Mouse (Mus musculus) adrenal gland, adult 8-10 months (tissue): Measurements from ENCODE around the gene Degs2. TPM values are rescaled to one million over a fixed set of nuclear protein-coding genes. Genes with fewer than 3 reads are reported as not detected.
"Not testable (repeated sequence)": the region's sequence is repeated elsewhere in the genome, so short reads cannot be mapped to it uniquely, and the experiment has no call there.

ENCODE experiments used
- DNase-seq: peaks from one replicate; pipeline ENCODE4 v3.0.0; 2022
- total RNA-seq, 4 experiments: library from RNA; stranded (reverse); gene quantifications; 2 replicates each; pipeline ENCODE4 v1.2.4; 2022

Degs2 gene
- total RNA-seq, result not detected

GRCm38 (mm10) chr12:108702185-108702584 is at the start of gene Degs2:
Gene Degs2 (minus strand): TSS chr12:108702315.
- no peak for DNase-seq

- no peak for DNase-seq
Observed at GRCm38 (mm10) chr12:108751790-108752189, 49.7 kb upstream of the Degs2 start.

- DNase-seq, result no peak
Observed at GRCm38 (mm10) chr12:108750226-108750625, 48.1 kb upstream of the Degs2 start.

GRCm38 (mm10) chr12:108749454-108749853 is 47.3 kb upstream of the Degs2 start:
- DNase-seq, result no peak

GRCm38 (mm10) chr12:108749019-108749418 is 46.9 kb upstream of the Degs2 start:
- DNase-seq, result no peak

DNA sequence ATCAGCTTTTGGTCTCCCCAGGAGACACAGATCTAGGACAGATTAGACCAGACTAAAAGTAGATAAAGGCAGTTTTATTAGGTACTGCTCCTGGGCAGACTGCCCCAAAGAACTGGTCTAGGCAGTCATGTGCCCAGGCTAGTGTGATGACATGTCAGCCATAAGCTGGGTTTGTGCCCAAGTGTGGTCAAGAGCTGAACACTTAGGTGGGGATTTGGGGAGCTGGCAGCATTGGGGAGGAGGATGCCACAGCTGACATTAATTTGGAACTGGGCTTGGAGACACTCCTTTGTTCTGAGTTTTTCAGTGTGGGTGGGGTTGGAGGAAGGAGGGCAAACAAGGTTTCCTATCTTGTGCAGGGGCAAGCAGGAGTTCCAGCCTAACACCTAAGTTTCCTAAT is 43.9 kb upstream of the Degs2 start:
- no peak for DNase-seq

DNA sequence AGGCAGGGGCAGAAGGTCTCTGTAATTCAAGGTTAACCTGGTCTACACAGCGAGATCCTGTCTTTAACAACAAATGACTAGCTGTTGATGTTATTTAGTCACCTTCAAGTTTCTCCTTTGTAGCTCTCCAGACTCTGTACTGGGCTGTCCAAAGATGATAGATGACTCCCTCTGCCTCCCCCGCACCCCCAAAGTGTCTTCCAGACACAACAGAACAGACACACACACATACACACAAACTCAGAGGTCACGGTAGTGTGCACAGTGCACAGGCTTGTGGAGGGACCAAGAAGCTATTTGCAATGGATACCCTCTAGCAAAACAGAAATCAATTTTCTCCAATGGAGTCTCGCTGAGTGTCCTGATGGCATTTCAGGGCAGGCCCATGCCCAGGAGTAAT is 40.1 kb upstream of the Degs2 start:
- DNase-seq, result no peak

- DNase-seq, result no peak
Observed at GRCm38 (mm10) chr12:108741472-108741871, 39.4 kb upstream of the Degs2 start.

GRCm38 (mm10) chr12:108738745-108739144 is 36.6 kb upstream of the Degs2 start:
- no peak for DNase-seq

- DNase-seq, result no peak
Observed at GRCm38 (mm10) chr12:108737838-108738237, 35.7 kb upstream of the Degs2 start.

DNA sequence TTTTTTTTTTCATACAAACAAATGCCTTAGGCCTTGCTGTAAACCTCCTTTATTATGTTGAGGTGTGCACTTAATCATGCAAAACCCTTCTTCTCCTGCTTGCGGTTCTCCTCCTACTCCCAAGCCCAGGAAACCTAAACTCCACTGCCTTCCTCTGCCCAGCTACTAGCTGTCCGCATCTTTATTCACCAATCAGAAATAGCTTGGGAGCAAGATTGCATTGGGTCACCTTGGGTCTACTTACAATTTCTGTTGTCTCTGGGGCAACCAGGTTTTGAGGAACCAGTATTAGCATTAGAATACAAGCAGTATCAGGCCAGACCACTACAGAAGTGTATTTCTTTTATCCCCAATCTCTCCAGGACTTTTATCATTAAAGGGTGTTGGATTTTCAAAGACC is 32.3 kb upstream of the Degs2 start:
- DNase-seq, result no peak

GRCm38 (mm10) chr12:108723841-108724240 is 21.7 kb upstream of the Degs2 start:
- no peak for DNase-seq

DNA sequence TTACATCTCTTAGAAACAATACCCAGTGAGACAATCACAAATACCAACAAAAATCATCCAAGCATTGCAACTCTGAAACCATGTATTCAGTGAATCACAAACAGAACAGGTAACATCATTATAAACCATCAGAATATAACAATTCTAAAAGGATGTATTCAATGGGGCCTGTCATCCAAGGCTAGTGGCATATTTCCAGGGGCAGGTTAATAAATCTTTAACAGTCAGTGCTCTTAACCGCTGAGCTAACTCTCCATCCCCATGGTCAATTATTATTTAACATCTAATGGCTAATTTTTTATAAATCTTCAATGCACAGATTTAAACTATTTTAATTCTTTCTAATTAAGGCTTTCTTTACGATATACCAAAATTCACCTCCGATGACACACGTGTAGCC is 20.3 kb upstream of the Degs2 start:
- DNase-seq, result no peak

GRCm38 (mm10) chr12:108718485-108718884 is 16.4 kb upstream of the Degs2 start:
- no peak for DNase-seq

DNA sequence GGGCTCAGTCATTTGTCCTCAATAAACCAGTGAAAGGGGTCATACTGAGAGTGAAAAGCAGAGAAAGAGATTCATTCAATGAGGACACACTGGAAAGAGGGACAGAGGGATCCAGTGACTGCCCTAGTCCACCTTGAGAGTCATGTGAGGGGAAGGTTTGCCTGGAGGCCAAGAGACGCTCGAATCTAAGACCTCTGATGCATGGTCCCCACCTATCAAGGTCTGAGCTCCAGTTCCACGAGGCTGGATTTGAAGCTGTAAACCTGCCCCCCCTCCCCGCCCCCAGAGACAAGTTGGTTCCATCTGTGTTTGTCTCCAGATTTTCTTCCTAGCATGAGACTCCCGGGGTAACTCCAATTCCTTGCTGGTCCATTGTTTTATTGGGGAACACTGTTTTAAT is 13.7 kb upstream of the Degs2 start:
- DNase-seq, result no peak

DNA sequence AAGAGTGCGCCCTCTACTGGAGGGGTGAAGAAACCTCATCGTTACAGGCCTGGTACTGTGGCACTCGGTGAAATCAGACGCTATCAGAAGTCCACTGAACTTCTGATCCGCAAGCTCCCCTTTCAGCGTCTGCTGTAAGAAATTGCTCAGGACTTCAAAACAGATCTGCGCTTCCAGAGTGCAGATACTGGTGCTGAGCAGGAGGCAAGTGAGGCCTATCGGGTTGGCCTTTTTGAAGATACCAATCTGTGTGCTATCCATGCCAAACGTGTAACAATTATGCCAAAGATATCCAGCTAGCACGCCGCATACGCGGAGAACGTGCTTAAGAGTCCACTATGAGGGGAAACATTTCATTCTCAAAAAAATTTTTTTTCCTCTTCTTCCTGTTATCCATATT is 11.9 kb upstream of the Degs2 start:
- not testable (repeated sequence) for DNase-seq

DNA sequence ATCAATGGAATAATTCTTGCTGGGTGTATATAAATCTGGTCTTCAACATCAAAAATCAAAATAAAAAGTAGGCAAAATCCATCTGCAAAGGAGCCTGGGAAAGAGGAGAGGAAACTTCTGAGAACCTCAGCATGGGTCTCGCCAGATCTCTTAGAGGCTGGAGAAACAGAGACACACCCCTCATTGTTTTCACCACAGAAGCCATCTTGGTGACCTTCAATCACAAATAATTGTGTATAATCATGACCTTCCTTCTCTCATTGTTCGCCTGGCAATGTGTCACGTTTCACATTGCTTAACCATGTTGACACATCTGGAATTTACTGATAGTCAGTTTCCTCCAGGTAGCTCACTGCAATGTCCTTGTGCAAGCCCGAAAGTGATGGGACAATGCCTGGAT is 10.4 kb upstream of the Degs2 start:
- no peak for DNase-seq

GRCm38 (mm10) chr12:108710861-108711615 is 8.9 kb upstream of the Degs2 start:
- DNase-seq, result no peak

GRCm38 (mm10) chr12:108709964-108710765 is 8.1 kb upstream of the Degs2 start:
- DNase-seq, result no peak

- no peak for DNase-seq
Observed at GRCm38 (mm10) chr12:108709386-108709785, 7.3 kb upstream of the Degs2 start.

GRCm38 (mm10) chr12:108706129-108706528 is 4.0 kb upstream of the Degs2 start:
- no peak for DNase-seq

DNA sequence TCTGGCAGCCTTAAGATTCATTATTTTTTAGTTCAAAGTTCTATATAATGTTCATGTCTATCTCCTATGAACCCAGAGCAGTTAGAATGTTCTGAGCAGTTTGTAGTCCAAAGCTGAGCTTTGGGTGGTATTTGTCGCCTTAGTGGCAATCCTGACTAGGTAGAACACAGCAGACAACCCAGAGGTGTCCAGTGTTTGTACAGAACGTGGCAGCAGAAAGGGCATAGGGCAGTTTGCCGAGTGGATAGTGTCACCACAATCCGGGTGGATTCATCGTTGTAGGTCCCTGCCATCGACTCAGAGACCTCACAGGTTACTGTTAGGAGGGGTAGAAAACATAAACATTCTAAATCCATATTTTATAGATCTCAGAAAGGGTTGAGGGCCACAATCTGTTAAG is 3.4 kb upstream of the Degs2 start:
- no peak for DNase-seq

- no peak for DNase-seq
Observed at GRCm38 (mm10) chr12:108701221-108701620, 894 bp downstream of the Degs2 start.

- no peak for DNase-seq
Observed at GRCm38 (mm10) chr12:108700037-108700436, 2.1 kb downstream of the Degs2 start.
